Mouse (Mus musculus) brain, adult 10 weeks (tissue): ENCODE data around the gene Hscb. TPM values are rescaled to one million over a fixed set of nuclear protein-coding genes. Genes with fewer than 3 reads are reported as not detected.

Source experiments
- polyA plus RNA-seq: library from polyadenylated mRNA; stranded (reverse); fragments of 350-450 nt; fragmentation: Illumina TruSeq; extraction: RNeasy Lipid Tissue Mini Kit (QIAGEN cat#74804); gene quantifications from one replicate; pipeline ENCODE4 v1.2.3, GENCODE M21; 2015; ENCODE audit warnings: low read depth, low replicate concordance

The Hscb gene
- polyA plus RNA-seq = 14.2 TPM

DNA sequence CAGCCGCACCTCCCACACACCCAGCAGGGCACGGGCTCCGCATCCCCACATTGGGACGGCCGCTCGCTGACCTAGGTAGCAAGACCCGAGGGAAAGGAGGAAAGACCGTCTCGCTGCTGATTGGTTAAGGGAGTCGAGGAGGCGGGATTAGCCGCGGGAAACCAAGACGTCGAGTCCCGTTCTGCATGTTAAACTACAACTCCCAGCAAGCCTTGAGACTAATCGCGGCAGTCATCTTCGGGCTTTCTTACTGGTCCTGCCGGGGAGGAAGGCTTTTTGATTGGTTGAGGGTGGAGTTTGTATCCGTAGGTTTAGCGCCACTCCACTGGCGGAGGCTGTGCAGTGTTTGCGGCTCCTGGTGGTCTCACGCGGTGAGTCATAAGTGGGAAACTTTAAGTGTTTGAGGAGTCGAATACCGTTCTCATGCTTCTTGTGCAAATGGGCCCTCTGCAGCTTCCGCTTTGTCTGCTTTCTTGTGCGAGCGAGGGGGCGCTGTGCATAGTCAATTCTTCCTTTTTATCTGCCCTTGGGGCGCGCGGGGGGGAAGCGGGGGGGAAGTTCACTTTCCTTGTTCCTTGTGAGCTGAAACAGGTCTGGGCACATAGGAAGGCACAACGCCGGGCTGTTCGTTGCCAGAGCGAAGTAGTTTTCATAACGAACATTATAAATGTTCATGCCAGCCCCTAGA is at the start of gene Hscb, which contains the start of gene Chek2:
Gene Hscb, minus strand, starts transcription at position 100 of the 688 bp plus-strand sequence.
Gene Chek2, plus strand, starts transcription at position 302 of the 688 bp plus-strand sequence.

DNA sequence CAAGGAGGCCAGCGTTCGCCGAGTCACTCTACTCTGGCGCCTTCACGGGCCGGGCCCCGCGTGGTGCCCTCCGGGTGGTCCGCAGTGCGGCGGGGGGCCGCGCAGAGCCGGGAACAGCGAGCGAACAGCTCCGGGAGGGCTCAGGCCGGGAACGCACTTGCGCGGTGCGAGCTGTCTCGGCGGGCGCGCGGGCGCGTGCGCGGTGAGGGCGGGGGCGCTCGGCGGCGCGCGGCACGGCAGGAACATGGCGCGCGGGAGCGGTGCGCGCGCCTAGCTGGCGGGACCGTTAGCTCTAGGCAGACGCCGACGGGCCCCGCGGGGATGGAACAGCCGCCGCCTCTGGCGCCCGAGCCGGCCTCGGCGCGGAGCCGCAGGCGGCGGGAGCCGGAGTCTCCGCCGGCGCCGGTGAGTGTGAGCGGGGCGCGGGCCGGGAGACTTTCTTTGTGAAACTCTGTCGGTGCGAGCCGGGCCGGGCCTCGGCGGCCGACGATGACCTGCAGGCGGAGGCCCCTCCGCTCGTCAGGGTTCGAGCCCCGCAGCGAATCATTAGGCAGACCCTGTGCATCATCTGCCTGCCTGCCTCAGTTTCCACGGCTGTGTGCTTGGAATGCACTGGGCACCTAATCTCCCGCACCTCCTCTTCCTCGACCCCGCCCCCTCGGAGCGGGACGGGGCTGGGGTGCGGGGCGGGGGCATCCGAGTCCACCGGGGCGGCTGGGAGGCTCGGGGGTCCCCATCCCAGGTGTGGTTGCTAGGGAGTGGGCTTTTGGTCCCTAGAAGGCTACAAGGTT is 40.2 kb upstream of the Hscb start, which contains the start of gene Ttc28:
Gene Ttc28, plus strand, starts transcription at position 220 of the 791 bp plus-strand sequence.

DNA sequence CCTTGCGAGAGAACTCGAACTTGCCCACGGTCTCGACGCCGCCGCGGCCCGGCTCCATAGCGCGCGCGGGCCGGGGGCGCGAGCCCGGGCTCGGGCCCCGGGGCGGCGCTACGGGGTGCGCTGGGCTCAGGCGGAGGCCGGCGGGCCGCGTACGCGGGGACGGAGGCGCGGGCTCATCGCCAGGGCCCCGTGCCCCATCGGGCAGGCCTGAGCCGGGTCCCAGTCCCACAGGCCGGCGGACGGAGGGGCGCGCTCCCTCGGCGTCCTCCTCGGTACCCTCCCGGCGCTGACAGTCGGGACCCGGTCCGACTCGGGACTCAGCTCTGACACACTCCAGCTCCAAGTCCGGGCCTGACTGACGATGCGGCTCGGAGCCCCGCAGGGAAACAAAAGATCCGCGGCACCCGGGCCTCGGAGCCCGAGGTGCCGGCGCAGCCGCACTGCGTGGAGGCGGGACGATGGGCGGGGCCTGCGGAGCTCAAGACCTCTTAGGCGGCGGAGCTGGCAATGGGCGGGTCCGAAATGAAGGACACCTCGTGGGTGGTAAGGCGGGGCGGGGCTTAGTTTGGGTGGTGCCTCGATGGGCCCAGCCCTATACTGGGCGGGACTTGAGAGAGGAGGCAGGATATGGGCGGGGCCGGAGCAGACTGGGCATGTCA is 29.8 kb downstream of the Hscb start, which contains the start of gene Ulk1:
Gene Ulk1, minus strand, starts transcription at position 431 of the 659 bp plus-strand sequence.

DNA sequence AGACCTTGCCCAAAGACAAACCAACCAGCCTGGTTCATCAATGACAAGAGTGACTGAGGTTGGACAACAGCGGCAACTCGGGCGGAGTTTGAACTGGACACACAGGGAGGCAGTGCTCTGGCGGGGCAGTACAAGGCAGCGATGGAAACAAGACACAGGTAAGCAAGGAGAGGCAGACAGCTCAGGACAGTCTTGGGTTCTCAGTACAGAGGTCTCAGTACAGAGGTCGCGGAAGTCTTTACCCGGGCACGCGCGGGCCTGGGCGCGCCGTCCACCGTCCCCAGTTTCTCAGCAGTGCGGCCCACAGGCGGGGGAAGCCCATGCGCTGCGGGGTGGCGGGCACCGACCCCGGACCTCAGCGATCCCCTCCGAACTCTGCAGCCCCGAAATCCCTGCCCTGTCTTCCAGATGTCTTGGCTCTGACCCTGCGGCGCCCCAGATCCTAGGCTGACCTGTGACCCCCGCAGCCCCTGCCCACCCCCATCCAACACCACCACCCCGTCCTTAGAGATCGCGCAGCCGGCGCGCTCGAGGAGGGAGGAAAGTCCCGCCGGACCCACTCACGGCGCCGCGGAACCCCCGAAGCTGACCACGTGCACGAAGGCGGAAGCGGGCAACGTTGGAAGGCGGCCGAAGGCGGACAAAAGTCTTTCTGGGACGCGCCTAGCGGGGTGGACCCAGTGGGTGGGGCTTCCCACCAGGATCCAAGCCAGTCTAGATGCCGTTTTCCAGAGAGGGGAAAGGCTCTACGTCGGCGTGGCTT is 59.4 kb downstream of the Hscb start, which contains the start of gene Pus1:
Gene Pus1, minus strand, starts transcription at position 662 of the 763 bp plus-strand sequence.

Other genes starting within 250 kb of the Hscb start
- gene Noc4l, start 186.4 kb downstream of the Hscb start, polyA plus RNA-seq = 21.3 TPM
- gene Ddx51, start 186.3 kb downstream of the Hscb start, polyA plus RNA-seq = 17.8 TPM
- gene Ep400, start 69.1 kb downstream of the Hscb start, polyA plus RNA-seq = 22.2 TPM
- 15.4 TPM for gene Pus1, start 59.1 kb downstream of the Hscb start, polyA plus RNA-seq
- gene Ulk1, start 29.7 kb downstream of the Hscb start, polyA plus RNA-seq = 43.7 TPM
- gene Chek2, start 202 bp upstream of the Hscb start, polyA plus RNA-seq = 1.8 TPM
- 3.6 TPM for gene Ttc28, start 40.0 kb upstream of the Hscb start, polyA plus RNA-seq